Mouse (Mus musculus): ENCODE measurements around the gene Ccdc148.

Gene Ccdc148

DNA sequence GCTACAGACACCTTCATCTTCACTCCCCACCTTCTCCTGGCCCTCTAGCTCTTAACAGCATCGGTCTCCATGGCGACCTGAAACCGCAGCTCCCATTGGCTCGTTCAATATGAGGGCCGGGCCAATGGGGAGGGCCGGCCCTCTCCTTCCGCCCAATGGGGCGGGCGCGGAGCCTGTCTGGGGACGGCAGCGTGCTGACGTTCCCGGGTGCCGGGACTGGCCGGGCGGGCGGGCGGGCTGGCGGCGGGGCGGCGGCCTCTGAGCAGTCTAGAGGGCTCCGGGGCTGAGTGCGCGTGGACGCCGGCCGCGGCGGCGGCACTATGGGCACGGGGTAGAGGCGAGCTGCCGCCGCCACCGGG, at the start of gene Ccdc148, which contains the start of gene Pkp4:
Gene Ccdc148, minus strand, starts transcription at position 79 of the 359 bp plus-strand sequence.
Gene Pkp4, plus strand, starts transcription at position 246 of the 359 bp plus-strand sequence.
- peak; percentile 96 for DNase-seq (ENCODE audit: low read depth, low spot score)

DNA sequence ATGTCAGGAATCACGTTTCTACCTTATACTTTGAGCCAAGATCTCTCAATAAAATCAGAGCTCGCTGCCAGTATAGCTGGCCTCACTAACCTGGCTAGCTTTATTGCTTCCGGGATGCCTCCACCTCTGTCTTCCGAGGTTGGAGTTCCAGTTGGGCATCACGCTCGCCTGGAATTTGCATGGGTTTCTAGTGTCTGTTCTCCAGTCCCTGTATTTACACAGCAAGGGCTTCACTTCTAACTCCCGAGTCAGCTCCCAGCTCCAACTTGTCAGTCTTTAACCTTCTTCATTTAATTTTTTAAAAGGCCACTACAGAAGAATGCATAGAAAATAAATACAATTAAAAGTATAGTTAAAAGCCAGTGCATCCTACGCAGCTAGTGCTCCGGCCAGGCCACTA, 47.8 kb upstream of the Ccdc148 start:
- DNase-seq (ENCODE audit: low read depth, low spot score): no peak

DNA sequence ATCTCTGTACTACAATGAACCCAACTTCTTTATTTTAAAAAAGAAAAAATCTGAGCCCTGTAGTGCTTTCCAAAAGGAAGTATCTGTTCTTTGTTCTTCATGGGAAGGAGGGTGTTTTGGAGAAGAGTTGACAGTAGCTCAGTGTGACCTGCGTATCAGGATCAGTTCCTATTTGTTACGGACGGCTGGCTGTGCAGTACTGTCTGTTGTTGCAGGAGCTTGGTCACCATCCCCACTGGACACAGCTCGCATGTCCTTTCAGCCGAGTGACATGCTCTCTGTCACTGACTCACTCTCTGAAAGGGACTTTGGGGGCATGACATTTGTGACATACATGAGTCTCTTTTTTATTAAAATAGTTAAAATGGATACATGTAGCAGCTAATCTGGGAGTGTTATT, 47.2 kb upstream of the Ccdc148 start:
- no peak for DNase-seq (ENCODE audit: low read depth, low spot score)

DNA sequence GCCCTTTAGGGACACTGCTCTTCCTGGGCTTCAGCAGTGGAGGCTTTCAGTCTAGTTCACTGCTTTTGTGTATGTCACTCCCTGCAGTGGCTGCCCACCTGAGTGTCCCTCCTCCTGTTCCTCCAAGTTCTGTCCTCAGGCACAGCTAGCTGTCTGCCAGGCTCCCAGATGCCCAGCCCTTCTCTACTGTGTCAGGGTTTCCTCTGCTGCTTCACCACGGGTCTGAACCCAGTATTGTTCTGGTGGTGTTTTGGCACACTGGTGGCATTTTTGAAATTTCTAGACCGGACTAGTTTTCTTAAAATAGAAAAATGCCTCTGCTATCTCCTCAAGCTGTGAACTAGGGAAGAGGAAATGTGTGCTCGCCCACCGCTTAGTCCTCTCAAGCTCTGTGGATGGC, 46.8 kb upstream of the Ccdc148 start:
- DNase-seq (ENCODE audit: low read depth, low spot score): no peak

DNA sequence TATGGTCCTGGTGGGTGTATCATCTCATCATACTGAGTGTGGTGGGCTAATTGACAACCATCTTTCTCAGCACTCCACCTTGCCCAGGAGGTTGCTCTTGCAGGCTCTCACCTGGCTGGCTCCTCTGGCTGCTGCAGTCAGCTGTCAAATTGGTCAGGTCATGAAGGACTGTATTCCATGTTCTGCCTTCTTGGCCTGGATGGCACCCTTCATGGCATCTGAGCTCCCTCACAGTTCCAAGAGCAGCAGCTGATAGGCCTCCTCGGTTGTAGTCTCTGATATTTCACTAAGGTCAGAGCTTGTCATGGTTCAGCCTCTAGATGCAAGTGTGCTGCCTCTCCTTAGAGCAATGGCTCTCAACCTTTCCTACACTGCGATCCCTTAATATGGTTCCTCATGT, 45.7 kb upstream of the Ccdc148 start:
- no peak for DNase-seq (ENCODE audit: low read depth, low spot score)

DNA sequence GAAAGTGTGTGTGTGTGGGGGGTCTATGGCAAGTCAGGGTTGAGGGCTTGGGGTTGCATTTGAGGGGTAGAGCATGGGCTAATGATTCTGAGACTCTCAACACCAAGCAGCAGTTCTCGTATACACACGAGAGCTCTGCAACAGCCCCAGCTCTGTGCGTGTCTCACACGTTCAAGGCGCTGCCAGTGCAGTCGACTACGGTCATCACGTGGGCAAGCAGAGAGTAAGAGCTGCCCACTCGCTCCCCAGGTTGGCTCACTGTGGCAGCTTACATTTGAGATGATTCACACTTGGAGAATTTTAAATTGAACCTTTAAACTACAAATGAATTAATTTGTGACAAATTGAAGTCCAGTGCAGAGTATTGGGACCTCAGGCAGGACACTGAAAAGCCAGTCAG, 44.6 kb upstream of the Ccdc148 start:
- no peak for DNase-seq (ENCODE audit: low read depth, low spot score)

DNA sequence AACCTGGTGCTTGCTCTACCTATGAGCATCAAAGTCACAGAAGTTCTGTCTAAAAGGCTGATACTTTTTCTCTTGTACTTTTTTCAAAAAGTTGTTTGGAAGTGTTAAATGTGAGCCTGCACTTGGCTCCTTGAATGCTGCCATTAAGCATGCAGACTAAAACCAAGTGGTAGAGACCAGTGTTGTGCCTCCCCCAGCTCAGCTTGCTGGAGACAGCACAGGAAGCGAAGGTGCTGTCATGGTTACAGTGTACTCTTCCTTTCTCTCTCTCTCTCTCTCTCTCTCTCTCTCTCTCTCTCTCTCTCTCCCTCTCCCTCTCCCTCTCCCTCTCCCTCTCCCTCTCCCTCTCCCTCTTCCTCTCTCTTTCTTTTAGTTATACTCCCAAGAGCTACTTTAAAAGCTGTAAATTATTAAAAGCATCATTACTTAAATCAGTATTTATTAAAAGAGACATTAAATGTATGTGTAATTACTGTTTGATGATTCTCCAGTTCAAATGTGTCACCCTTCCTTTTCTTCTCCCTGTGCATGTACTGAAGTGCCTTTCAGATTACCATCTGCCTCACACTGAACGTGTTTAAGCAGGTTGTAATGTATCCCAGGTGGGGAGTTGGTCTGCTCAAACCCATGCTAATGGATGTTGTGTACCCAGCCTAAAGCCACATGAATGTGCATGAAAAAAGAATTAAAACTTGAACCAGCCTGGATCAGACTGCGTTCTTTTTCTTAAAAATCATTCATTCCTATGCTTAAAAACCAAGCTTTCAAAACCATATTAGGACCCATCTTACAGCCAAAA, 43.3 kb upstream of the Ccdc148 start:
- DNase-seq (ENCODE audit: low read depth, low spot score): no peak

GRCm38 (mm10) chr2:59202930-59203329, 42.4 kb upstream of the Ccdc148 start:
- DNase-seq (ENCODE audit: low read depth, low spot score): no peak

- no peak for DNase-seq (ENCODE audit: low read depth, low spot score)
Measured at GRCm38 (mm10) chr2:59200511-59200910, 40.0 kb upstream of the Ccdc148 start.

DNA sequence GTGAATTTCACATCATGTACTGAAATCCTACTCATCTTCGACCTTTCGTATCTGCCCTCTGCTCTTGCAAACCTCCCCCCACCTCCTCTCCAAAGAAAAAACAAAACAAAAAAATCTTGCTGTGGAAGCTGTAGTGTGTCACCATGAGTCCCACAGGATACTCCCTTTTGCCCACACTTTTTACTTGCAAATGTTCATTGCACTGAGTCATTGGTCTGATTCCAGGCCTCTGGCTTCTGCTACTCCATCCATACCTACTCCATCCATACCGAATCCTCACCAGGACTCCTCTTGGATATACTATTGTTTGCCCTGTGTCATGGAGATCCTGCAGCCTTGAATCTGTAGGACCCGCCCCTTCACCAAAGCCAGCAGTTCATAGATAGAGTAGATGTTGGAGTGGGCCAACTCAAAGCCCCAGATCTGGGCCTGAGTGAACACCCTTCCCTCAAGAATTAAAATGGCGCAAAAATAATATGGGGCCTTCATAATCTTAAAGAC, 39.0 kb upstream of the Ccdc148 start:
- DNase-seq (ENCODE audit: low read depth, low spot score): peak; percentile 26

DNA sequence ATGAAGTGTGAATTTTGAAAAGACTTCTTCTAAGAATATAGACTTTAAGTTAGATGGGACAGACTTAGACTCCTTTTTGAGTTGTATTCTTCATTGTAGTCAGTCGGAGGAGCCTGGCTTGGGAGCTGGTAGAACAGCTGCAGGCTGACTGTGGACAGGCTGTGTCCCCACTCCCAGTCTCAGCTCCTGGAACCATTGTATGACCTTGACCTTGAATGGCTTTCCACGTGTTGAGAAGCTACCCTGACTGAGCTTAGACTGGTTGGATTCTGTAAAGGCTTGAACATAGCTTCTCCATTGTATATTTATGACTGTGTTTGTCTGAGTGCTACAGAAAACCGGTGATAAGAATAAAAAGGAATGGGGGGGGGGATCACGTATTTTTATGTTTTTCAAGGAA, 36.7 kb upstream of the Ccdc148 start:
- DNase-seq (ENCODE audit: low read depth, low spot score): peak; percentile 69

DNA sequence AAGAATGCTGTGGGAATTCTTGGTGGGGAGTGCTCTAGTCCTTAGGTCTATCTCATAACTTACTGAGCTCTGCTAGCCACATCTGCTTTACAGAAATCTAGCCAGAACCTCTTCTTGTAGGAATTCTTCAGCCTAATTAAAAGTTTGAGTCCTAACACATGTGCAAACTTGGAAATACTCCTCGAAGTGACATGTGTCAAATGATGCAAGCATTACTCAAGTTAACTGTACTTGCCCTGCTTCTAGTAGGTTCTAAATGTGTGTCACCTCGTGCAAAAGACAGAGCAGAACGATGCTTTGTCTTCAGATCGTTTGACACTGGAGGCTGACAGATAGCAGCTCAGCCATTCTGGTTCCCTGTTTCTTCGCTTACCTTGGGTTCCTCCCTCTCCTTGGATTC, 32.6 kb upstream of the Ccdc148 start:
- no peak for DNase-seq (ENCODE audit: low read depth, low spot score)

- DNase-seq (ENCODE audit: low read depth, low spot score): no peak
Measured at GRCm38 (mm10) chr2:59191466-59191865, 31.0 kb upstream of the Ccdc148 start.

GRCm38 (mm10) chr2:59190186-59190585, 29.7 kb upstream of the Ccdc148 start:
- DNase-seq (ENCODE audit: low read depth, low spot score): no peak

GRCm38 (mm10) chr2:59189661-59190185, 29.2 kb upstream of the Ccdc148 start:
- no peak for DNase-seq (ENCODE audit: low read depth, low spot score)

DNA sequence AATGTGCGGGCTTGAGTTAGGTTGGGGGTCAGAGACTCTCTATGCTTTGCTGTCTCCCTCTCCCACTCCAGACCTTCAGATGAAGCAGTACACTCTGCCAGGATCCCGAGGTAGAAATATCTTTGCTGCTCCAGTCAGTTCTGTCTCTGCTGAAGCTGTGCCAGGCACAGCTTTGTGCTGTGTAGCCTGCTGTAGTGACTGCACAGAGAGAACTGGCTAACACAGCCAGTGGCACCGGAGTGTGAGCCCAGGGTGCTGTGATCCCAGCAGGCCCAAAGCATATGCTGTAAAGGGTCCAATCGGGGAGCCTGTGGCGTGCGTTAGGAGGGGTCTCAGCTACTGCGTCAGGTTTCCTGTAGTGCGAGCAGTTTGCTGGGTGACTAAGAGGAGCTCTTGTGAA, 27.8 kb upstream of the Ccdc148 start:
- DNase-seq (ENCODE audit: low read depth, low spot score): no peak

- DNase-seq (ENCODE audit: low read depth, low spot score): peak; percentile 43
Measured at GRCm38 (mm10) chr2:59186966-59187365, 26.5 kb upstream of the Ccdc148 start.

DNA sequence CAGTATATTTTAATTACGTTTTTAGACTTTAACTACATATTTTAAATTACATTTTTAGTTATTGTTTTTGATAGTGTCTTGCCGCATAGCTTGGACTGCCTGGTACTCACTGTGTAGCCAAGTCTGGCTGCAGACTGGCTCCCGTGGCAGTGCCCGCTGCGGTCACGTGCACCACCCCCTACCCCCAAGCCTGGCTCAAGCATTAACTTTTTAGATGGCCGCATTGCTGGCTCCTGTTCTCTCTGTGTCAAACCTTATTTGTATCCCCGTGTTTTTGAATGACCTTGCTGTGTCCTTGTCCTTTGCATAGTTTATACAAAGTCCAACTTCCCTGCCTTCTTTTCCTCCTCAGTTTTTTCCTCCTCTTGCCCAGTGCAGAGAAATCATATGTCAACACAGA, 25.6 kb upstream of the Ccdc148 start:
- no peak for DNase-seq (ENCODE audit: low read depth, low spot score)

- DNase-seq (ENCODE audit: low read depth, low spot score): no peak
Measured at GRCm38 (mm10) chr2:59184107-59185064, 23.9 kb upstream of the Ccdc148 start.

- DNase-seq (ENCODE audit: low read depth, low spot score): peak; percentile 35
Measured at GRCm38 (mm10) chr2:59183541-59183940, 23.1 kb upstream of the Ccdc148 start.

GRCm38 (mm10) chr2:59181321-59182113, 21.0 kb upstream of the Ccdc148 start:
- DNase-seq (ENCODE audit: low read depth, low spot score): no peak
